Mouse (Mus musculus): ENCODE measurements around the gene Nalcn.
A peak's percentile ranks its signal among the peaks of the same experiment; 100 is the strongest.
"Not testable (repeated sequence)": the region's sequence is repeated elsewhere in the genome, so short reads cannot be mapped to it uniquely, and the experiment has no call there.

Gene Nalcn

GRCm38 (mm10) chr14:123626501-123627179 is at the start of gene Nalcn:
TSS of gene Nalcn (minus strand) at chr14:123627144.
- peak; percentile 50 for DNase-seq (ENCODE audit: low spot score)

DNA sequence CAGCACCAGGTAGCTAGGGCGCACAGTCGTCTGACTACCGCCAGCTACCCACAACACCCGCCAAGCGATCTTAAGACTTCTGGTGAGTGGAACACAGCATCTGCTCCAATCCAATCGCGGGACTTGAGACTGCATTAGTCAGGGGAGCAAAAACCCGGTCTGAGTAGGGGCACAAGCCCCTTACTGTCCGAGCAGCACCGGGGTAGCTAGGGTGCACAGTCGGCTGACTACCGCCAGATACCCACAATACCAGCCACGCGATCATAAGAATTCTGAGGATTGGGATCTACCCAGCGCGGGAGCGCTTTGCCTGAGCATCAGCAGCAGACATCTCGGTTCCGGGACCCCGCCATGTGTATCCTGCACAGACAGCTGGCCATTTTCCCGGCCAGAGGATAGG is 44.1 kb upstream of the Nalcn start:
- not testable (repeated sequence) for DNase-seq (ENCODE audit: low spot score)

DNA sequence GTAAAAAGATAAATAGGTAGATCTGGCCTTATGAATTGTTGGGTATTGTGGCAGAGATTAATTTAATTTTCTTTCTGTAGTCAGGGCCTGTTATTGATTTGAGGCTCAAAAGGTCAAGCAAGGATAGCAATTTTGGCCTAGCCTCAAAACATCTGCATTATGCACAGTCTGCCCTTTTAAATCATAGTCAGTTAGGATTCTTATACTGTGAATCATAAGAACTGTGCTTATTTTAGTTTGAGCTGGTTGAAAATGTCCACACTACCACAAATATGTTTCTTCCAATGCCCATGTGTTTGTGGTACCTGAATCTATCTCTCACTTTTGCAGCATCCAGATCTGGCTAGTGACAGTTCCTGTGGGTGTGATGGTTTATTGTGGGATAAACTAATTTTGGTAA is 37.5 kb upstream of the Nalcn start:
- no peak for DNase-seq (ENCODE audit: low spot score)

- no peak for DNase-seq (ENCODE audit: low spot score)
Observed at GRCm38 (mm10) chr14:123663206-123663605, 36.3 kb upstream of the Nalcn start.

DNA sequence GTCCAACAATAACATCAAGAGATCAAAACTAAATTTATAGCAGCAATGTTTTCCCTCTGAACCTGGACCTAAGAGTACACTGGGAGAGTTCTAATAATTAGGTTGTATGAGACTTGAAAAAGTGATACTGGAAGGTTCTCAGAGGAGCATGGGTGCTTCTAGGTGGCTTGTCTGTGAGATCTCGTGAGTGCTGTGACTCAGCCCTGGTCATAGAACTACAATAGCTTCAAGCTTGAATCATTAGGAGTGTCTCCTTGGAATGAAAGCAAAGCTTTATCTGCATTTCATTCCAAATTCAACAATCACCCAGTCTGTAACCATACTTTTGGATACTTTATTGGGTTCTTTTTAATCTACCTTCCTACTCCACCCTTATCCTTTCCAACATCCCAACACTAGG is 35.4 kb upstream of the Nalcn start:
- DNase-seq (ENCODE audit: low spot score) = no peak

GRCm38 (mm10) chr14:123661091-123661491 is 34.1 kb upstream of the Nalcn start:
- DNase-seq (ENCODE audit: low spot score) = peak; percentile 81

GRCm38 (mm10) chr14:123659921-123660385 is 33.0 kb upstream of the Nalcn start, which contains the start of gene Itgbl1:
TSS of gene Itgbl1 (plus strand) at chr14:123659971.
- DNase-seq (ENCODE audit: low spot score) = peak; percentile 44

GRCm38 (mm10) chr14:123627180-123627562 is 227 bp upstream of the Nalcn start:
- DNase-seq (ENCODE audit: low spot score) = no peak

GRCm38 (mm10) chr14:123622969-123623368 is 4.0 kb downstream of the Nalcn start:
- no peak for DNase-seq (ENCODE audit: low spot score)

- no peak for DNase-seq (ENCODE audit: low spot score)
Observed at GRCm38 (mm10) chr14:123595265-123595664, 31.7 kb downstream of the Nalcn start.

DNA sequence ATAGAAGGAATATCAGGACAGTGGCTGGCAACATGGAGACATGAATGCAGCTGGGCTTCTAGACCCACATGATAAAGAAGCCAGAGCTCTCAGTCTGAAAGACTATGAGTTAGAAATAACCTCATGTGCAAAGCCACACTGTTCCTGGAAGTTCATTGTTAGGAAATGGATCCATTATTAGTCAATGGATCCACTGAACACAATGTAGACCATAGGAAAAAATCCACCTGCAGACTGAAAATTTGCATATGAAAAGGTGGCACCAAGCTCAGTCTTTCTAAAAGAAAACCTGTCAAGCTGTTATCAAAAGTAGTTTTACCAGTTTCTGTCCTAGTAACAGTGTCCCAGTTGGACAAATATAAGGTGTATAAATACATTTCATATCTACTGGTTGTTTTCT is 39.5 kb downstream of the Nalcn start:
- no peak for DNase-seq (ENCODE audit: low spot score)

- DNase-seq (ENCODE audit: low spot score) = no peak
Observed at GRCm38 (mm10) chr14:123582433-123582832, 44.5 kb downstream of the Nalcn start.

GRCm38 (mm10) chr14:123575356-123575755 is 51.6 kb downstream of the Nalcn start:
- DNase-seq (ENCODE audit: low spot score) = no peak

GRCm38 (mm10) chr14:123574936-123575335 is 52.0 kb downstream of the Nalcn start:
- no peak for DNase-seq (ENCODE audit: low spot score)

DNA sequence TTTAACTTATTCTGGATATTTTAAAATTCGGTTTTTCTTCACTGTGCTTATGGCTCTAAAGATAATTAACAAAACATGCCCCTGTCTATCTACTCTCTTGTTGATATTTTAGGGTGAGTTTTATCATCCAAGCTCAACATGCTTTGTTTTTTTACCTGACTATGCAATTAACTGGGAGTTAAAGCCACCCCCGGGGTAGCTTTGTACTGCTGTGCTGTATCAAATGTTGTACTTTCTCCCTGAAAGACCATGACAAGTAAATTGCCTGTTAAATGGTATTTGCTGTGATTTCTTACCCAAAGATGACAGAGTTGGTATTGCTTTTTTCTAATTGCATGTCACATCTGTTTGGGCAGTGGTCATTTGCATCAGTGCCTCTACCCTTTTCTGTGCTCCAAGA is 60.3 kb downstream of the Nalcn start:
- no peak for DNase-seq (ENCODE audit: low spot score)

- no peak for DNase-seq (ENCODE audit: low spot score)
Observed at GRCm38 (mm10) chr14:123555533-123555932, 71.4 kb downstream of the Nalcn start.

GRCm38 (mm10) chr14:123554936-123555335 is 72.0 kb downstream of the Nalcn start:
- no peak for DNase-seq (ENCODE audit: low spot score)

- no peak for DNase-seq (ENCODE audit: low spot score)
Observed at GRCm38 (mm10) chr14:123542362-123542761, 84.6 kb downstream of the Nalcn start.

DNA sequence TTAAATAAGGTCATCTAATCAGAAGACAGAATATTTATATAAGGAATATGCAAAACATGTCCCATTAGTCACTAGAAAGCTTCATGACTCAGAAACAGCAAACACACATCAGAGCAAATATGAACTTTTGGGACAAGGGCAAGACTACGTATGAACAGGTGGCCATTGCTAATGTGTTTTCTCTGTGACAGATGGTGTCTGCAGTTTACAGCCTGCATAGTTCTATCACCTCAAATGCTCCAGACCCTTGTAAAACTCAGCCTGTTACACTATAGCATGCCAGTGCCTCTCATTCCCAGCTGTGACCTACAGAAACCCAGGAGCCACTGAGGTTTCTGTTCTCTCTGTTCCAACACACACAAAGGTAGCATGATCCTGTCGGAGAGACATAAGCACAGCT is 91.3 kb downstream of the Nalcn start:
- no peak for DNase-seq (ENCODE audit: low spot score)

DNA sequence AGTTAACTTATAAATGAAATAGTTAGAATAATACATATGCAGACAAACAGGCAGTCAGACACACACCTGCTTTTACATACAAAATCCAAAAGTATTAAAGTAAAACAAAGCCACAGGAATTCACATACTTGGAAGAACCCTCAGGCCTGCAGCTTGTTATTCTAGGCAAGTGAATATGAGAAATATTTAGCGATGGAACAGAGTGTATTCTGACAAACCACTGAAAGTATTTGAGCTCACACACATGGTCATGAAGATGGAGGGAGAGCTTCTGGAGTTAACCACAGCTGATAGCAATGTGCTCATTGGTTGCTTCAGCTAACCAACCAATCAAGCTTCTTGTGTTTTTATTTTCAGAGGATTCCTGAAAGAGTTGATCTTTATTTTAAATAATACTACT is 93.9 kb downstream of the Nalcn start:
- DNase-seq (ENCODE audit: low spot score) = no peak

- peak; percentile 42 for DNase-seq (ENCODE audit: low spot score)
Observed at GRCm38 (mm10) chr14:123531271-123531670, 95.7 kb downstream of the Nalcn start.

DNA sequence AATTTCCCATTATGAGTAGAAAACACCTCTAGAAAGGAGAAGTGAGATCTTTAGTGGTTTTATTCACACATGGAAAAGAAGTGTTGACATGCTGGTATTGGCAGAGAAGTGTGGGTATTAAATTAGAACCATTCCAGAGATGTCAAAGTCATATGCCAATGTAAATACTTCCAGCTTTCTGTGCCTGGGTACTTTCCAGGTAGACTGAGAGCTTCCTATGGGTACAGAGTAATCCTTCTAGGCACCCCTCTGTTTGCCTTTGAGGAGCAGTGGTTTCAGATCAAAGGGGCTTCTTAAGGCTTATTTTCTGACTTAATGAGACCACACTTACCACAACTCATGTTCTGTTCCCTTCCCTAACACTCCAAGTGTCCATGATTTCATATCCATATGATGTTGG is 97.8 kb downstream of the Nalcn start:
- DNase-seq (ENCODE audit: low spot score) = no peak

- DNase-seq (ENCODE audit: low spot score) = no peak
Observed at GRCm38 (mm10) chr14:123513376-123514141, 113.4 kb downstream of the Nalcn start.

All from testis, postnatal 10 days (tissue).